Mouse (Mus musculus) G1E (cell line): ENCODE results near the gene Nkx1-2.

Experiments
- CTCF ChIP-seq: IDR thresholded peaks from 2 replicates; pipeline ENCODE4 v1.5.1; 2012; ENCODE audit warnings: low read depth, low read length, inconsistent platforms, mixed read lengths
- GATA1 ChIP-seq: IDR thresholded peaks from 2 replicates; pipeline ENCODE4 v1.6.1; 2012; ENCODE audit warnings: borderline replicate concordance, low read length, inconsistent platforms, mixed read lengths
- GATA2 ChIP-seq: IDR thresholded peaks from 2 replicates; pipeline ENCODE4 v1.6.1; 2012; ENCODE audit warnings: low read depth, low read length, inconsistent platforms, borderline replicate concordance
- TAL1 ChIP-seq: conservative IDR thresholded peaks from 2 replicates; pipeline ENCODE4 v1.6.1; 2012; ENCODE audit warnings: low read depth, low read length, inconsistent platforms, mixed read lengths

DNA sequence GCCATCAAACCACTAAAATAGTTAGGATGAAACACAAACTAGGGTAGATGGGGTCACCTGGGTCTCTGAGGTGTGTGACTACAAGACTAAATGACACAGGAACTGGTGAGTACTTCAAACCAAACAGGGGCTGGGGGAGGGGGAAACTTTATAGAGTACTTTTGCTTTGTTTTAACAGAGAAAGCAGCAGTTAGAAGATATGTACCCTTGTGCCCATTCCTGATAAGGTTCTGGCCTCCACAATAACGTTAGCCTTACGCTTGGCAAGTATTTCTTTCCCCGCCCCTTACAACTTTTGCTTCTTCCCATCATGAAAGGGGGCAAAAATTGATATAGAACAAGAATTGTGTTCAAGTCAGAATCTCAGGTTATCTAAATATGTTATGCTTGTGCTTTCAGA lies 3.6 kb downstream of the Nkx1-2 start:
- TF ChIP-seq CTCF (no peak), TAL1 (no peak), GATA2 (no peak), GATA1 (no peak)
